Mouse (Mus musculus) granulocyte monocyte progenitor cell, adult 5-6 weeks (primary cell): ENCODE measurements around the gene Grid2. TPM values are rescaled to one million over a fixed set of nuclear protein-coding genes. Genes with fewer than 3 reads are reported as not detected.

Source experiments
- ATAC-seq: replicated peaks from 2 replicates; pipeline ENCODE4 v1.8.0; 2016; ENCODE audit warnings: mild to moderate bottlenecking, moderate TSS enrichment, inconsistent platforms; ENCODE audit not compliant: poor library complexity, severe bottlenecking
- total RNA-seq, 2 experiments: library from RNA; stranded (forward) in 1 of 2; stranded (reverse) in 1 of 2; fragments of 200-712, 200-1000 nt in 1 of 2; fragments of >200 nt in 1 of 2; fragmentation: Nextera tagmentation in 1 of 2; gene quantifications; 2 replicates each; pipeline ENCODE4 v1.2.3; 2014 to 2017

Gene Grid2
- total RNA-seq, 2 experiments from 2014 or later = not detected

GRCm38 (mm10) chr6:64046084-64046483 is 790.4 kb downstream of the Grid2 start:
- ATAC-seq = no peak

GRCm38 (mm10) chr6:64046732-64047131 is 791.1 kb downstream of the Grid2 start:
- no peak for ATAC-seq

- no peak for ATAC-seq
Measured at GRCm38 (mm10) chr6:64047950-64048349, 792.3 kb downstream of the Grid2 start.

- no peak for ATAC-seq
Measured at GRCm38 (mm10) chr6:64063858-64064257, 808.2 kb downstream of the Grid2 start.

GRCm38 (mm10) chr6:64064704-64065103 is 809.0 kb downstream of the Grid2 start:
- ATAC-seq = no peak

GRCm38 (mm10) chr6:64073406-64073805 is 817.7 kb downstream of the Grid2 start:
- ATAC-seq = no peak

- no peak for ATAC-seq
Measured at GRCm38 (mm10) chr6:64077911-64078310, 822.2 kb downstream of the Grid2 start.

- no peak for ATAC-seq
Measured at GRCm38 (mm10) chr6:64098662-64099061, 843.0 kb downstream of the Grid2 start.

- no peak for ATAC-seq
Measured at GRCm38 (mm10) chr6:64114594-64114993, 858.9 kb downstream of the Grid2 start.

- ATAC-seq = no peak
Measured at GRCm38 (mm10) chr6:64136275-64136674, 880.6 kb downstream of the Grid2 start.

GRCm38 (mm10) chr6:64148613-64149012 is 892.9 kb downstream of the Grid2 start:
- no peak for ATAC-seq

- no peak for ATAC-seq
Measured at GRCm38 (mm10) chr6:64174995-64175612, 919.4 kb downstream of the Grid2 start.

GRCm38 (mm10) chr6:64193646-64194045 is 938.0 kb downstream of the Grid2 start:
- no peak for ATAC-seq

- ATAC-seq = no peak
Measured at GRCm38 (mm10) chr6:64202396-64203122, 946.9 kb downstream of the Grid2 start.

GRCm38 (mm10) chr6:64236351-64236750 is 980.7 kb downstream of the Grid2 start:
- no peak for ATAC-seq

GRCm38 (mm10) chr6:64240526-64240925 is 984.9 kb downstream of the Grid2 start:
- no peak for ATAC-seq

GRCm38 (mm10) chr6:64245951-64246350 is 990.3 kb downstream of the Grid2 start:
- no peak for ATAC-seq

- no peak for ATAC-seq
Measured at GRCm38 (mm10) chr6:64251041-64251440, 995.4 kb downstream of the Grid2 start.

GRCm38 (mm10) chr6:64263517-64263916 is 1007.8 kb downstream of the Grid2 start:
- ATAC-seq = no peak

GRCm38 (mm10) chr6:64264224-64264623 is 1008.5 kb downstream of the Grid2 start:
- no peak for ATAC-seq

GRCm38 (mm10) chr6:64274319-64275114 is 1018.8 kb downstream of the Grid2 start:
- ATAC-seq = no peak
